Mouse (Mus musculus): ENCODE data around the gene Cbx3.
"Not testable (repeated sequence)": the region's sequence is repeated elsewhere in the genome, so short reads cannot be mapped to it uniquely, and the experiment has no call there.

The Cbx3 gene

GRCm38 (mm10) chr6:51469715-51470310 lies 347 bp upstream of the Cbx3 start, which contains the start of gene Hnrnpa2b1:
Gene Hnrnpa2b1, minus strand, starts transcription at chr6:51469894.
- DNase-seq (ENCODE audit: low spot score in 2 of 2) = peak; percentile 97 to 99

GRCm38 (mm10) chr6:51471179-51471505 lies 982 bp downstream of the Cbx3 start:
- DNase-seq (ENCODE audit: low spot score in 2 of 2) = no peak

GRCm38 (mm10) chr6:51471782-51472181 lies 1.6 kb downstream of the Cbx3 start:
- DNase-seq (ENCODE audit: low spot score in 2 of 2) = no peak

- DNase-seq (ENCODE audit: low spot score in 2 of 2) = no peak
Observed at GRCm38 (mm10) chr6:51472213-51472612, 2.1 kb downstream of the Cbx3 start.

GRCm38 (mm10) chr6:51479136-51479731 lies 9.1 kb downstream of the Cbx3 start:
- DNase-seq (ENCODE audit: low spot score in 2 of 2) = no peak

GRCm38 (mm10) chr6:51481548-51481947 lies 11.4 kb downstream of the Cbx3 start:
- no peak for DNase-seq (ENCODE audit: low spot score in 2 of 2)

- no peak for DNase-seq (ENCODE audit: low spot score in 2 of 2)
Observed at GRCm38 (mm10) chr6:51483861-51484260, 13.7 kb downstream of the Cbx3 start.

GRCm38 (mm10) chr6:51484556-51484955 lies 14.4 kb downstream of the Cbx3 start:
- not testable (repeated sequence) for DNase-seq (ENCODE audit: low spot score in 2 of 2)

- no peak for DNase-seq (ENCODE audit: low spot score in 2 of 2)
Observed at GRCm38 (mm10) chr6:51485646-51486045, 15.5 kb downstream of the Cbx3 start.

- DNase-seq (ENCODE audit: low spot score in 2 of 2) = no peak
Observed at GRCm38 (mm10) chr6:51486076-51486710, 16.0 kb downstream of the Cbx3 start.

GRCm38 (mm10) chr6:51486731-51487130 lies 16.6 kb downstream of the Cbx3 start:
- DNase-seq (ENCODE audit: low spot score in 2 of 2) = no peak

- no peak for DNase-seq (ENCODE audit: low spot score in 2 of 2)
Observed at GRCm38 (mm10) chr6:51489787-51490186, 19.6 kb downstream of the Cbx3 start.

- no peak for DNase-seq (ENCODE audit: low spot score in 2 of 2)
Observed at GRCm38 (mm10) chr6:51497321-51498111, 27.4 kb downstream of the Cbx3 start.

GRCm38 (mm10) chr6:51505671-51506070 lies 35.5 kb downstream of the Cbx3 start:
- DNase-seq (ENCODE audit: low spot score in 2 of 2) = no peak

GRCm38 (mm10) chr6:51507556-51507955 lies 37.4 kb downstream of the Cbx3 start:
- no peak for DNase-seq (ENCODE audit: low spot score in 2 of 2)

GRCm38 (mm10) chr6:51508750-51509648 lies 38.8 kb downstream of the Cbx3 start:
- DNase-seq (ENCODE audit: low spot score in 2 of 2) = peak; percentile 46 to 58

GRCm38 (mm10) chr6:51510094-51510493 lies 39.9 kb downstream of the Cbx3 start:
- DNase-seq (ENCODE audit: low spot score in 2 of 2) = no peak

- DNase-seq (ENCODE audit: low spot score in 2 of 2) = no peak
Observed at GRCm38 (mm10) chr6:51510946-51511345, 40.8 kb downstream of the Cbx3 start.

- DNase-seq (ENCODE audit: low spot score in 2 of 2) = no peak
Observed at GRCm38 (mm10) chr6:51513745-51514144, 43.6 kb downstream of the Cbx3 start.

GRCm38 (mm10) chr6:51514860-51515259 lies 44.7 kb downstream of the Cbx3 start:
- no peak for DNase-seq (ENCODE audit: low spot score in 2 of 2)

- no peak for DNase-seq (ENCODE audit: low spot score in 2 of 2)
Observed at GRCm38 (mm10) chr6:51523310-51523709, 53.1 kb downstream of the Cbx3 start.

Data from frontal cortex, postnatal 14 days (tissue).